Mouse (Mus musculus): ENCODE results near the gene Cgnl1. TPM values are rescaled to one million over a fixed set of nuclear protein-coding genes. Genes with fewer than 3 reads are reported as not detected.
"Not testable (repeated sequence)": the region's sequence is repeated elsewhere in the genome, so short reads cannot be mapped to it uniquely, and the experiment has no call there.

The Cgnl1 gene
- polyA plus RNA-seq, 1 experiment from 2014 or later, result 8.1 TPM

DNA sequence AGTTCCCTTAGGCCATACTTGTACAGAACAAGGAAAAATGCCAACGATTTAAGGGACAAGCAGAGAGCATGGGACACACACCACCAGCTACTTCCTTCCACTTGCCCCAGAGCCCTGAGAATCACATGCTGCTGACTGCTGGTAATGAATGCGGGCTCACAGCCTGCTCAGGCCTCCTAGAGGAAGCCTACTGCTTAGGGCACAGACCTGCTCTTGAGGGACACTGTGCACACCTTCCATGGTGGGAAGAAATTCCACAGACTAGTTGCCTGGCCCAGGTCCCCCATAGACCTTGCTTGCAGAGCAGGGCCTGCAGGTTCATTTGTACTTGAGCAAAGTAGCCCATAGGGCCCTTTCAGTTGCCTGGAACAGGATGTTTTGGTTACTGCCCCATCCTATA is 136.5 kb downstream of the Cgnl1 start:
- Histone ChIP-seq H3K4me3 (no peak overlapping the region), H3K4me2 (no peak overlapping the region), H3K27ac (replicated peaks) (no peak overlapping the region), H3K4me1 (replicated peaks) (peaks cover 18% of the 10 kb centered on the region), H3K27me3 (no peaks in the 10 kb centered on the region), H3K9me3 (no peaks in the 10 kb centered on the region), H3K9ac (no peak overlapping the region), H3K36me3 (no peaks in the 10 kb centered on the region)
- 80% methylated on average over 2 of the region's 2 CpGs for WGBS
- ATAC-seq (ENCODE audit: low read depth), result no peak

DNA sequence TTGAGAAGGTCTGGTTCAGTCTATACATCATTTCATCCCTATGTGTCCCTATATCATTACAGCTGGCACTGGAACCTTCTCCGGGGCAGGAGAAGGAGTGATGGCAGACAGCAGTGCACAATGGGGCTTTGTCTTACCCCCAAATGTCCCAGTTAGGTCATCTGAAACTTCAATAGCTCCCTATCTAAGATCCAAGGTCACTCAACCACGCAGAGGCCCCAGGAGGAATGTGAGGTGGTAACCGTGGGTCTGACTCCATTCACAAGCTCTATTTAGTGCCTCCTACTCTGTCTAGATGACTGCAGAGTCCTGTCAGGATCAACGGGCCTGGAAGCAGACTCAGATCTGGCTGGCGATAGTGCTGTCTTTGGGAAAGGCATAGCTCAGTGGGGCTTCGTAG is 142.5 kb downstream of the Cgnl1 start:
- no peaks in the 10 kb centered on the region for H3K27me3 ChIP-seq
- no peaks in the 10 kb centered on the region for H3K4me1 ChIP-seq (replicated peaks)
- H3K4me2 ChIP-seq, result no peak overlapping the region
- H3K9me3 ChIP-seq, result no peaks in the 10 kb centered on the region
- no peak overlapping the region for H3K27ac ChIP-seq (replicated peaks)
- H3K4me3 ChIP-seq, result no peak overlapping the region
- ATAC-seq (ENCODE audit: low read depth), result no peak
- H3K36me3 ChIP-seq, result no peaks in the 10 kb centered on the region
- WGBS, result 57% methylated on average over 6 of the region's 6 CpGs
- no peak overlapping the region for H3K9ac ChIP-seq

DNA sequence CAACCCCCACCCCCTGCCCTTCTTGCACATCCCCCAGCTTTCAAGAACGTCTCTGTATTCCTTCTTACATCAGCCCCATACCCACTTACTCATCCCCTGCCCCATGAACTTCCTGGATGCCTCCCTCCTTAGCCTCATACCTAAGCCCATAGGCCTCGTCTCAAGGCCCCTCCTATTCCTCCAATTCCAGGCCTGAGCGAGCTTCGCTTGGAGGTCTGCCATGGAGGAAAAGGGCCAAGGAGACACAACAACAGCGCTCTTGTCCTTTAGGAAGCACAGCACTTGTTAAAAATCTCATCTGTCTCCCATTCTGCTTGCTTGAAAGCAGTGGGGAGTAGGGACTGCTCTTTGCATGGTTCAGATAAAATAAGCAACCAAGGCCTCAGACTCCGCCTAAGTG is 143.1 kb downstream of the Cgnl1 start:
- 77% methylated on average over 6 of the region's 6 CpGs for WGBS
- Histone ChIP-seq H3K4me2 (no peak overlapping the region), H3K36me3 (no peaks in the 10 kb centered on the region), H3K27ac (replicated peaks) (no peak overlapping the region), H3K9me3 (no peaks in the 10 kb centered on the region), H3K4me1 (replicated peaks) (no peaks in the 10 kb centered on the region), H3K9ac (no peak overlapping the region), H3K4me3 (no peak overlapping the region), H3K27me3 (no peaks in the 10 kb centered on the region)
- no peak for ATAC-seq (ENCODE audit: low read depth)

DNA sequence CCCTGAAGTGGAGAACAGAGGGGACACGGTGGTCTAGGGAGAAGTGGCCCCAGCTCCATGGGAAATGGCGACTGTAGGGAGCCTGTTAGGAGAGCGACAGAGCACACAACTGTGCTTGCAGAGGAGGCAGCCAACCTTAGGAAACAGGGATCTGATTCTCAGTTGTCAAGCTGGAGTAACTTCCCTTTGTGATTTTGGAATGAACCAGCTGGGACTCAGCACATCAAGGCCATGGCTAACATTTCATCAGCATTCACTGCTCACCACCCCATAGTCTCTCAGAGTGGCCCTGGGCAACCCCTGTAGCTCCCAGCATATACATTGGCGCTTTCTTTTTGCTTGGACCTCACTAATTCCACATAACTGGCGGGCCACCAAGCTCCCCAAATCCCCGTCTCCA is 145.4 kb downstream of the Cgnl1 start:
- no peak overlapping the region for H3K4me3 ChIP-seq
- ATAC-seq (ENCODE audit: low read depth), result no peak
- no peaks in the 10 kb centered on the region for H3K36me3 ChIP-seq
- no peaks in the 10 kb centered on the region for H3K4me1 ChIP-seq (replicated peaks)
- no peaks in the 10 kb centered on the region for H3K9me3 ChIP-seq
- H3K27ac ChIP-seq (replicated peaks), result no peak overlapping the region
- no peaks in the 10 kb centered on the region for H3K27me3 ChIP-seq
- WGBS, result 82% methylated on average over 6 of the region's 6 CpGs
- H3K4me2 ChIP-seq, result no peak overlapping the region
- H3K9ac ChIP-seq, result no peak overlapping the region

DNA sequence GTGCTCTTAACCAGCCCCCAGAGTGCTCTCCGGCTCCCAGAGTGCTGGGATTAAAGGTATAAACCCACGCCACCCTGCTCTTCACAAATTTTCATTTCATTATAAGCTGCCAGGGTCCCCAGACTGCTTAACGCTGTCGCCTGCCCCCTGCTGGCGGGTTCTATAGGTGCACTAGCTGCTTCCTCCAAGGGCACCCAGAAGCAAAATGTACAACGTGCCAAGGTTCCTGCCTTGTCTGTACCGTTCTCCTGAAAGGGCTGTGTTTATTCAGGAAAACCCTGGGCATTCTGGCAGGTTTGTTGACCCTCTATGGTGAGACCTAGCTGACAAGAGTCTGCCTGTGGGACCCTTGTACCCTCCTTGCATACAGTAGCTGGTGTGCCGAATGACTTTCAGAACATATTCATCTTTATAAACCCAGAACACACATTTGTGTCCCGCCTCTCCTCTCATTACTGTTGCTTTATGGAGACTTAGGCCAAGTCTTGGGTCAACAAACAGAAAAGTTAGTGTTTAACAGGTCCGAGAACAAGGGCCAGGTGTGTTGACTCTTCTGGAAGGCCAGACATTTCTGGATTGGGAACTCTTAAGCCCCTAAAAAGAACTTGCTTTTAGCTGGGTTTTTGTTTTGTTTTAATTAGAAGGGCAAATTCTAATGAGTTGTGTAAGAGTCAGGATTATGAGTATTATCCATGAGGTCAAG is 146.5 kb downstream of the Cgnl1 start:
- 49% methylated on average over 10 of the region's 10 CpGs for WGBS
- no peak for ATAC-seq (ENCODE audit: low read depth)
- H3K27ac ChIP-seq (replicated peaks), result no peak overlapping the region

DNA sequence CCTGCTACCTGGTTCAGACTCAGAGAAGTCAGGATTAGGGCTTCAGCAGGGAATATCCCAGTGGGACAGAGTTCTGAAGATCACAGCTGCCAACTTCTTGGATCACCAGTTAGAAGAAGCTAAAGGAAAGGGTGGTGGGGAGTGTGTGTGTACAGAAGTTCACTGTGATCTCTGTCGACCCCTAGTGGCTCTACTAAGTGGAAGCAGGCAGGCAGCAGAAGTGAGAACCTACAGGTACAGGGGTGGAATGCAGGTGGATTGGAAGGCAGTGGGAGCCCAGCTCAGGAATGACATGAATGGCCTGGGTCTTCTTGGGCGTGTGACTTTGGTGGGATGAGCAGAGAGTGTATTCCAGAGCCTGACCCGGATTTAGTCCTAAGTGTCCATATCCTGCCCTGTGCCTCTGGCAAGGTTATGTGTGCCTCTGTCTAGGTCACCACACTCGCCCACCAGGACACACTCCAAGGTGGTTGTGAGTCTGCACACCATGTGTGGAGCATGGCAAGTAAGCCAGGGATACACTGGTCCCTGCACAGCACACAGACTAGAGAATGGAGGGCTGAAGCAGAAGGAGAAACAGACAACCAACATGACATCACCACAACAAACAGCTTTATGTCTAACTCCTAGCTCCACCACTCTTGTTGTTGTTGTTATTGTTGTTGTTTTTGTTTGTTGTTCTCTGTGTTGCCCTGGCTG is 147.4 kb downstream of the Cgnl1 start:
- no peaks in the 10 kb centered on the region for H3K9me3 ChIP-seq
- H3K27me3 ChIP-seq, result no peaks in the 10 kb centered on the region
- H3K9ac ChIP-seq, result no peak overlapping the region
- no peaks in the 10 kb centered on the region for H3K36me3 ChIP-seq
- H3K27ac ChIP-seq (replicated peaks), result no peak overlapping the region
- no peak overlapping the region for H3K4me2 ChIP-seq
- H3K4me3 ChIP-seq, result no peak overlapping the region
- 31% methylated on average over 4 of the region's 4 CpGs for WGBS
- no peaks in the 10 kb centered on the region for H3K4me1 ChIP-seq (replicated peaks)
- ATAC-seq (ENCODE audit: low read depth), result peak; percentile 75; the same call in 1 of the 2 replicates

More for the DNA sequence above, 146.5 kb downstream of the Cgnl1 start:
- Histone ChIP-seq H3K27me3 (no peaks in the 10 kb centered on the region), H3K36me3 (no peaks in the 10 kb centered on the region), H3K9me3 (no peaks in the 10 kb centered on the region), H3K4me2 (no peak overlapping the region), H3K4me1 (replicated peaks) (no peaks in the 10 kb centered on the region), H3K4me3 (no peak overlapping the region), H3K9ac (no peak overlapping the region)

DNA sequence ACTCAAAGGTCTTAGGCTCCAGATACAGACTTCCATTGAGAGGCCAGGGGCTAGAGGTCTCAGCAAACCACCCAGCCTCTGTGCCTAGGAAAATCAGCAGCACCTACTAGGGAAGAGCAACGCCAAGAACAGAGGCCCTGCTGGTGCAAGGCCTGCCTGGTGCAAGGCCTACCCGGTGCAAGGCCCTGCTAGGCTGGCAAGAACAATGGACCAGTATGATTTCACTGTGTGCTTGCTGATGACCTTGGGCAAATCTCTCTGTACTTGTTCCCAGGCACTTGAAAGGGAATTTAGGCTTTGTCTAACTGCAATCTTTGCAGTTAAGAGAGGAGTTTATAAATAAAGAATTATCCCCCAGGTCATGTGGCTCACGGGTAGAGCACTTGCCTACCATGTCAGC is 148.8 kb downstream of the Cgnl1 start:
- Histone ChIP-seq H3K4me1 (replicated peaks) (no peaks in the 10 kb centered on the region), H3K4me2 (no peak overlapping the region), H3K27me3 (no peaks in the 10 kb centered on the region), H3K27ac (replicated peaks) (no peak overlapping the region), H3K36me3 (no peaks in the 10 kb centered on the region), H3K4me3 (no peak overlapping the region), H3K9me3 (no peaks in the 10 kb centered on the region), H3K9ac (no peak overlapping the region)
- WGBS, result 66% methylated on average over 3 of the region's 3 CpGs
- no peak for ATAC-seq (ENCODE audit: low read depth)

DNA sequence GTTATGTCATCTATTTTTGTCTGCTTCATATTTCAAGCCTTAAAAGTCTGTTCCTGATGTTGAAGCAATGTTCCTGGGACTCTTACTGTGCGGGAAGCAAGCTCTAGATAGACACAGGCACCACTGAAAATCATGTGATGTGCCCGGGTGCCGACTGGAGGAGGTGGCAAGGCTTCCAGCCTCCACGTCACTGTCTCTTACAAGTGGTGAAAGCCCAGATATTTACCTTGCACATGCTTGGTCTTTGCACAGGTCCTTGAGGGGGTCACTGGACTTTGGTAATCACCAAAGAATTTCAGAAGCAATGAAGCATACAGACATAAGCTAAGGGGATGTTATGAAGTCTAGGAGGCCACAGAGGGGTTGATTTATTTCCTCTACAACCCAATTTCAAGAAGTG is 149.4 kb downstream of the Cgnl1 start:
- H3K27ac ChIP-seq (replicated peaks), result no peak overlapping the region
- H3K4me2 ChIP-seq, result no peak overlapping the region
- 87% methylated on average over 4 of the region's 4 CpGs for WGBS
- no peaks in the 10 kb centered on the region for H3K36me3 ChIP-seq
- H3K4me1 ChIP-seq (replicated peaks), result no peaks in the 10 kb centered on the region
- no peak overlapping the region for H3K9ac ChIP-seq
- no peaks in the 10 kb centered on the region for H3K9me3 ChIP-seq
- H3K4me3 ChIP-seq, result no peak overlapping the region
- no peak for ATAC-seq (ENCODE audit: low read depth)
- no peaks in the 10 kb centered on the region for H3K27me3 ChIP-seq

DNA sequence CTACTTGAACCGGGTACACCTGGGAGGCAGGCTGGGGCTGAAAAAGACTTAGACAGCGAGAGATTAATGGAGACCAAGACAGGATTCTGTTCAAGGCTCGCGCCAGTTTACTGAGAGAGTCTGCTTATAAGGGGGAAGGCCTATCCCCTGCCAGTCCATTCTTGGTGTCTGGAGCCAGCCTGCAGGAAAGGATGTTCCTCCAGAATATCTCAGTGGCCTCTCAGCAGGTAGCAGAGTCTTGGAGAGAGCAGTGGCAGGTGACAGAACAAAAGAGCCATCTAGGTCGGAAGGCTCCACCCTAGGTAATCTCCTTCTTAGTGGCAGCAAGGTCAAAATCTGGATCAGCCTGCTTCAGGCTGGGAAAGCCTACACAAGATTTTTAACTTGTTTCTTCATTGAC is 151.3 kb downstream of the Cgnl1 start:
- not testable (repeated sequence) for H3K27me3 ChIP-seq; H3K4me3 ChIP-seq; H3K36me3 ChIP-seq; H3K4me1 ChIP-seq (replicated peaks); ATAC-seq (ENCODE audit: low read depth); H3K9me3 ChIP-seq; H3K27ac ChIP-seq (replicated peaks); H3K9ac ChIP-seq; H3K4me2 ChIP-seq
- 90% methylated on average over 5 of the region's 5 CpGs for WGBS

DNA sequence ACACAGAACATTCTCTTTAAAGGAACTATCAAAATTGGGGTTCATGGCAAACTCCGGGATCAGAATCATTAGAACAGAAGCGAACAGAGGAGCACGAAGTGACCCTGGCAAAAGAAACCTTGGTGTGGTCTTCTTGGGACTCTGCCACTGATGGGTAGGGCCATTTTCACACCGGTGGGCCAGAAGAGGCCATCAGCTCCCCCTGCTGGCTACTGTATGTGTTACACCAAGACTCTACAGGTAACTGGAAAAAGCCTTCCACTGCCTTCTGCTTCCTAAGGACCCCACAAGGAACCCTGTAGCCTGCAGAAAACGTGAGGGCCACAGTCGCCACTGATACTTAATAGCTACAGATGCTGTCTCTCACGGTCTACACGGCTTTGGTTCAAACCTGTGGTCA is 154.0 kb downstream of the Cgnl1 start:
- Histone ChIP-seq H3K4me3 (no peak overlapping the region), H3K4me1 (replicated peaks) (no peaks in the 10 kb centered on the region), H3K36me3 (no peaks in the 10 kb centered on the region), H3K9me3 (no peaks in the 10 kb centered on the region), H3K27ac (replicated peaks) (no peak overlapping the region), H3K4me2 (no peak overlapping the region), H3K9ac (no peak overlapping the region), H3K27me3 (no peaks in the 10 kb centered on the region)
- no peak for ATAC-seq (ENCODE audit: low read depth)
- 55% methylated on average over 8 of the region's 8 CpGs for WGBS

DNA sequence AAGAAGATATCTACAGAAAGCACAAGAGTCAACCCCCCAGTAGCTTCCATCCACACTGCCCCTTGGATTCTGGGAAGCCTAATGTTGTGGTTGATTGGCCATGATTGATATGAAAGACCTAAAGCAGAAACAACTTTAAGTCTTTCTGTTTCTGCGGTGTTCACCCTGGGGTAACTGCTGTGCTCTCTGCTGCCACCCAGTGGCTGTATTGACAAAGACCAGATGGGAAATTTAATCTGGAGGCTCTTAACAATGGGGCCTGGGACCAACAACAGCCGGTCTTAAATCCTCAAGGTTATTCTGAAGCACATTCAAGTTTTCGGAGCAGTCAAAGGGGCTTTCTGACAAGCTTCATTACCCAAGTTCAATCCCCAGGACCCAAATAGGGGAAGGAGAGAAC is 155.2 kb downstream of the Cgnl1 start:
- WGBS, result 11% methylated on average over 3 of the region's 3 CpGs
- H3K4me1 ChIP-seq (replicated peaks), result no peaks in the 10 kb centered on the region
- 0 out of 2 replicates have a peak, but pooled peaks have one; percentile 8 for ATAC-seq (ENCODE audit: low read depth)

DNA sequence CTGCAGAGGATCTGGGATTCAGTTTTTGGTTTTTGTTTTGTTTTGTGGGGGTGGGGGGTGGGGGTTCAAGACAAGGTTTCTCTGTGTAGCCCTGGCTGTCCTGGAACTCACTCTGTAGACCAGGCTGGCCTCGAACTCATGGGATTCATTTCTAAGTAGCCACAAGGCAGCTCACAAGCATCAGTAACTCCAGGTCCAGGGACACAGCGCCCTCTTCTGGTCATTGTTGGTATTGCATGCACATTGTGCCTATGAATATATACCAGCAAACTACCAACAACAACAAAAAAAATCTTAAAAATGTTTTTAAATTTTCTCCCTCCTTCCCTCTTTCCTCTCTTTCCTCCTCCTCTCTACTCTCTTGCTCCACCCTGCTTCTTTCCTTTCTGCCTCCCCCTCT is 156.8 kb downstream of the Cgnl1 start:
- no peaks in the 10 kb centered on the region for H3K36me3 ChIP-seq
- H3K4me3 ChIP-seq, result no peak overlapping the region
- H3K4me2 ChIP-seq, result no peak overlapping the region
- H3K4me1 ChIP-seq (replicated peaks), result peaks cover 4% of the 10 kb centered on the region
- no peak for ATAC-seq (ENCODE audit: low read depth)
- no peaks in the 10 kb centered on the region for H3K9me3 ChIP-seq
- H3K9ac ChIP-seq, result no peak overlapping the region
- 27% methylated on average over 2 of the region's 2 CpGs for WGBS
- no peak overlapping the region for H3K27ac ChIP-seq (replicated peaks)
- H3K27me3 ChIP-seq, result no peaks in the 10 kb centered on the region

More for the DNA sequence above, 155.2 kb downstream of the Cgnl1 start:
- no peak overlapping the region for H3K4me3 ChIP-seq
- no peak overlapping the region for H3K27ac ChIP-seq (replicated peaks)
- no peaks in the 10 kb centered on the region for H3K9me3 ChIP-seq
- no peaks in the 10 kb centered on the region for H3K36me3 ChIP-seq
- H3K9ac ChIP-seq, result no peak overlapping the region
- H3K4me2 ChIP-seq, result no peak overlapping the region
- H3K27me3 ChIP-seq, result no peaks in the 10 kb centered on the region

DNA sequence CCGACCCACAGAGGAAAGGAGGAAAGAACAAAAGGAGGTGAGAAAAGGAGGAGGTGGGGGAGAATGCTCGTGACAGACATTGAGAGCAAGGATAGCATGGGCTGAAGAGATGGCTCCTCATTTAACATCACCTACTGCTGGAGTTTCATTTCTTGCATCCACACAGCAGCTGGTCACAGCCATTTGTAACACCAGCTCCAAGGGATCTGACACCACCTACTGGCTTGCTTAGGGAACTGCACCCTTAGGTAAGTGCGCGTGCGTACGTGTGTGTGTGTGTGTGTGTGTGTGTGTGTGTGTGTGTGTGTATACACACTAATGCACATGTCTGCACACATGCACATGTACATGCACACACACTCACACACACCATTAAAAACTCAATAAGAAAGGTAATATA is 158.4 kb downstream of the Cgnl1 start:
- Histone ChIP-seq H3K36me3 (no peaks in the 10 kb centered on the region), H3K4me3 (no peak overlapping the region), H3K9me3 (no peaks in the 10 kb centered on the region), H3K27ac (replicated peaks) (no peak overlapping the region), H3K4me2 (no peak overlapping the region), H3K4me1 (replicated peaks) (peaks cover 13% of the 10 kb centered on the region), H3K9ac (no peak overlapping the region), H3K27me3 (no peaks in the 10 kb centered on the region)
- 94% methylated on average over 6 of the region's 6 CpGs for WGBS
- ATAC-seq (ENCODE audit: low read depth), result no peak
